Mouse (Mus musculus) ES-Bruce4 (cell line): Measurements from ENCODE around the gene Olfr955. TPM values are rescaled to one million over a fixed set of nuclear protein-coding genes. Genes with fewer than 3 reads are reported as not detected.

Source experiments
- H3K27ac ChIP-seq: 2 replicates; pipeline ENCODE4 v1.5.1; 2012; ENCODE audit warnings: low read length, inconsistent platforms; ENCODE audit not compliant: insufficient read depth
- H3K27me3 ChIP-seq: 2 replicates; pipeline ENCODE4 v1.6.1; 2012; ENCODE audit warnings: mild to moderate bottlenecking, low read length, inconsistent platforms; ENCODE audit not compliant: control insufficient read depth, poor library complexity, insufficient read depth, severe bottlenecking
- H3K36me3 ChIP-seq: 2 replicates; pipeline ENCODE4 v1.6.1; 2012; ENCODE audit warnings: inconsistent platforms, mild to moderate bottlenecking, low read length, moderate library complexity; ENCODE audit not compliant: control insufficient read depth, poor library complexity, insufficient read depth, severe bottlenecking
- H3K4me1 ChIP-seq: one replicate; pipeline ENCODE4 v1.8.1; 2011; ENCODE audit warnings: low read length; ENCODE audit not compliant: control insufficient read depth, insufficient read depth
- H3K4me3 ChIP-seq: 2 replicates; pipeline ENCODE4 v1.5.1; 2011; ENCODE audit warnings: low read depth, mild to moderate bottlenecking, low read length
- H3K9ac ChIP-seq: 2 replicates; pipeline ENCODE4 v1.6.1; 2012; ENCODE audit warnings: low read depth, mild to moderate bottlenecking, inconsistent platforms; ENCODE audit not compliant: poor library complexity, severe bottlenecking
- H3K9me3 ChIP-seq: replicated peaks from 2 replicates; pipeline ENCODE4 v1.6.1; 2012; ENCODE audit warnings: mild to moderate bottlenecking, low read length, inconsistent platforms; ENCODE audit not compliant: control insufficient read depth, poor library complexity, insufficient read depth, severe bottlenecking
- CTCF ChIP-seq: IDR thresholded peaks from one replicate; pipeline ENCODE4 v1.8.1; 2011; ENCODE audit warnings: low read depth, low read length
- EP300 ChIP-seq: IDR thresholded peaks from 2 replicates; pipeline ENCODE4 v1.6.1; 2011; ENCODE audit warnings: low read depth, low read length; ENCODE audit not compliant: insufficient read depth
- POLR2A ChIP-seq: IDR thresholded peaks from one replicate; pipeline ENCODE4 v1.8.1; 2011; ENCODE audit warnings: low read length; ENCODE audit not compliant: insufficient read depth
- polyA plus RNA-seq: library from polyadenylated mRNA; stranded (reverse); fragments of >200 nt; gene quantifications from 2 replicates; pipeline ENCODE4 v1.2.4, GENCODE M21; 2011; ENCODE audit warnings: low read depth; ENCODE audit not compliant: missing spikeins, insufficient read depth, insufficient read length

Olfr955 gene
- not detected in 2 replicates for polyA plus RNA-seq

- no peak for TF ChIP-seq CTCF
- TF ChIP-seq EP300, result no peak
- TF ChIP-seq POLR2A, result no peak
- no peaks in the 10 kb centered on the region for H3K9me3 ChIP-seq
- H3K27ac ChIP-seq, result no peak within 1 kb of the TSS
These were observed at the start of gene Olfr955 for GRCm38 (mm10) chr9:39471844-39472243. Gene Olfr955 (minus strand): TSS chr9:39471944.

GRCm38 (mm10) chr9:39518595-39518994 is 46.9 kb upstream of the Olfr955 start:
- no peaks in the 10 kb centered on the region for H3K36me3 ChIP-seq
- no peaks in the 10 kb centered on the region for H3K4me1 ChIP-seq
- H3K9ac ChIP-seq, result no peak overlapping the region
- no peak overlapping the region for H3K27ac ChIP-seq
- no peaks in the 10 kb centered on the region for H3K27me3 ChIP-seq
- H3K4me3 ChIP-seq, result no peak overlapping the region
- TF ChIP-seq EP300, result no peak
- no peak for TF ChIP-seq POLR2A
- no peak for TF ChIP-seq CTCF
- H3K9me3 ChIP-seq, result no peaks in the 10 kb centered on the region

More at GRCm38 (mm10) chr9:39471844-39472243, at the start of gene Olfr955:
- no peaks in the 10 kb centered on the region for H3K27me3 ChIP-seq
- H3K9ac ChIP-seq, result no peak within 1 kb of the TSS
- H3K36me3 ChIP-seq, result no peaks in the 10 kb centered on the region
- no peak within 1 kb of the TSS for H3K4me3 ChIP-seq
- no peaks in the 10 kb centered on the region for H3K4me1 ChIP-seq

- no peak for TF ChIP-seq EP300
- no peak for TF ChIP-seq CTCF
- TF ChIP-seq POLR2A, result no peak
- Histone ChIP-seq H3K27ac (no peak within 1 kb of the TSS), H3K9ac (no peak within 1 kb of the TSS), H3K4me3 (no peak within 1 kb of the TSS), H3K36me3 (no peaks in the 10 kb centered on the region), H3K9me3 (no peaks in the 10 kb centered on the region), H3K27me3 (no peaks in the 10 kb centered on the region), H3K4me1 (no peaks in the 10 kb centered on the region)
These were observed 43.8 kb upstream of the Olfr955 start, which contains the start of gene Olfr957 for GRCm38 (mm10) chr9:39515531-39515930. Gene Olfr957 (minus strand): TSS chr9:39515809.

- Histone ChIP-seq H3K27me3 (no peaks in the 10 kb centered on the region), H3K9me3 (no peaks in the 10 kb centered on the region), H3K36me3 (no peaks in the 10 kb centered on the region), H3K9ac (no peak overlapping the region), H3K4me3 (no peak overlapping the region), H3K27ac (no peak overlapping the region), H3K4me1 (no peaks in the 10 kb centered on the region)
- TF ChIP-seq POLR2A, result no peak
- no peak for TF ChIP-seq EP300
- TF ChIP-seq CTCF, result no peak
These were observed 37.7 kb upstream of the Olfr955 start for GRCm38 (mm10) chr9:39509412-39509811.

GRCm38 (mm10) chr9:39508998-39509397 is 37.3 kb upstream of the Olfr955 start:
- Histone ChIP-seq H3K27me3 (no peaks in the 10 kb centered on the region), H3K36me3 (no peaks in the 10 kb centered on the region), H3K4me3 (no peak overlapping the region), H3K9ac (no peak overlapping the region), H3K4me1 (no peaks in the 10 kb centered on the region), H3K27ac (no peak overlapping the region), H3K9me3 (no peaks in the 10 kb centered on the region)
- TF ChIP-seq CTCF (peak; percentile 35), POLR2A (no peak), EP300 (no peak)

- no peak for TF ChIP-seq EP300
- no peak for TF ChIP-seq CTCF
- no peak for TF ChIP-seq POLR2A
- no peaks in the 10 kb centered on the region for H3K9me3 ChIP-seq
- no peak within 1 kb of the TSS for H3K4me3 ChIP-seq
- H3K36me3 ChIP-seq, result no peaks in the 10 kb centered on the region
- no peak within 1 kb of the TSS for H3K27ac ChIP-seq
- H3K4me1 ChIP-seq, result no peaks in the 10 kb centered on the region
- no peak within 1 kb of the TSS for H3K9ac ChIP-seq
- H3K27me3 ChIP-seq, result no peaks in the 10 kb centered on the region
These were observed 22.2 kb upstream of the Olfr955 start, which contains the start of gene Olfr44 for GRCm38 (mm10) chr9:39493895-39494294. Gene Olfr44 (minus strand): TSS chr9:39493995.
